Mouse (Mus musculus): ENCODE data around the gene Nadk. TPM values are rescaled to one million over a fixed set of nuclear protein-coding genes. Genes with fewer than 3 reads are reported as not detected.

The Nadk gene
- polyA plus RNA-seq (2012; ENCODE audit: low replicate concordance): 93.2 and 99.6 TPM in 2 replicates

GRCm38 (mm10) chr4:155561661-155562442 is at the start of gene Nadk:
Gene Nadk (plus strand): TSS chr4:155562378.

DNA sequence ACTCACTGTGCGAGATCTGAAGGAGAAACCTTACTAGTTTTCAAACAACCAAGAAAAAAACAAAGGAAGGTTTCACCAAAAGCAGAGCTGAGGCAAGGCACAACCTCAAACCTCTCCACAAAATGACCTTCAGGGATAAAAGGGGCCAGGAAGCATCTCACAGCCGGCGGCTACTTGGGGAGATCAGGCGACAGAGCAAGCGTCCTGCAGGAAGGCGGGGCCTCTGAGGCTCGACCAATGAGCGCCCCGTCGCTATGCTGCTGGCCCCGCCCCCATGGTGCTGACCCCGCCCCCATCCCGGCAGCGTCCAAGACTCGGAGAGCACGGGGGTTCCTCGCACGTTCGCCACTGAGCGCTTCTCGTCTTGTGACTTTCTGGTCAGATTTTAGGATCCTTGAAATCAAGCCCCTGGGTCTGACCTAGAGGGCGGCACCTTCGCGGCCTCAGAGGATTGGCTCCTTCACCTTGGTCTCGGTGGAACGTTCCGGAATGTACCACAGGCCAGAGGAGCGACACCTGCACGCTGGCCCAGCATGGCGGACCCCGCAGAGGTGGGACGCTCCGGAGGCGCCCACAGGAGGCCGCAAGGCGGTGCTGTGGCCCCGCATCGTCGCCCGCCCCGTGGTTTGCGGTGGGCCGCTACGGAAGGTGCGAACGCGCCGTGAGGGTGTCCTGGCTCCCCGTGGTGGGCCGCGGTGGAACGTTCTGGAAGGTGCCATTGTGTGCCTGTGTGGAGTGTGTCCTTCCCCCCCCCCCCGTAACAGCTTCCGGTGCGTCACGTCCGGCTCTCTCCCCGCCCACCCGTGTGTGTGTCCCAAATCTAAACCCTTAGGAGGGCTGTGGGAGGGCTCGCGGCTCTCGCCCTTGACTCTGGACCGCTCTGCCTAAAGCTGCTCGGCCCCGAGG is 39.2 kb downstream of the Nadk start, which contains the start of gene Slc35e2:
Gene Slc35e2, plus strand, starts transcription at position 326 of the 906 bp plus-strand sequence.

GRCm38 (mm10) chr4:155624338-155625291 is 62.4 kb downstream of the Nadk start, which contains the start of gene Cdk11b:
Gene Cdk11b (plus strand): TSS chr4:155624854.

Other genes with a start within 250 kb of the Nadk start
- gene Prkcz, start 201.0 kb upstream of the Nadk start, polyA plus RNA-seq (2012; ENCODE audit: low replicate concordance): 2.5 and 3.4 TPM in 2 replicates
- gene Gabrd, start 164.3 kb upstream of the Nadk start, polyA plus RNA-seq (2012; ENCODE audit: low replicate concordance): 0.09 TPM in 1 of 2 replicates, not detected in the other
- gene Cfap74, start 153.2 kb upstream of the Nadk start, polyA plus RNA-seq (2012; ENCODE audit: low replicate concordance): not detected in 2 replicates
- gene Tmem52, start 93.3 kb upstream of the Nadk start, polyA plus RNA-seq (2012; ENCODE audit: low replicate concordance): 0.41 TPM in 1 of 2 replicates, not detected in the other
- 28.1 and 34.9 TPM in 2 replicates for gene Gnb1, start 71.0 kb upstream of the Nadk start, polyA plus RNA-seq (2012; ENCODE audit: low replicate concordance)
- 2.0 and 5.1 TPM in 2 replicates for gene Slc35e2, start 39.0 kb downstream of the Nadk start, polyA plus RNA-seq (2012; ENCODE audit: low replicate concordance)
- gene Cdk11b, start 62.5 kb downstream of the Nadk start, polyA plus RNA-seq (2012; ENCODE audit: low replicate concordance): 45.7 and 53.4 TPM in 2 replicates
- not detected in 2 replicates for gene Gm10563, start 83.0 kb downstream of the Nadk start, polyA plus RNA-seq (2012; ENCODE audit: low replicate concordance)
- gene Mmp23, start 91.0 kb downstream of the Nadk start, polyA plus RNA-seq (2012; ENCODE audit: low replicate concordance): 0.21 and 3.1 TPM in 2 replicates
- gene Mib2, start 106.8 kb downstream of the Nadk start, polyA plus RNA-seq (2012; ENCODE audit: low replicate concordance): 37.9 and 63.0 TPM in 2 replicates
- gene Fndc10, start 132.0 kb downstream of the Nadk start, polyA plus RNA-seq (2012; ENCODE audit: low replicate concordance): 2.6 TPM in 2 replicates
- 23.8 and 40.4 TPM in 2 replicates for gene Ssu72, start 142.4 kb downstream of the Nadk start, polyA plus RNA-seq (2012; ENCODE audit: low replicate concordance)
- gene Tmem240, start 172.4 kb downstream of the Nadk start, polyA plus RNA-seq (2012; ENCODE audit: low replicate concordance): 0.27 and 0.50 TPM in 2 replicates
- 52.4 and 57.8 TPM in 2 replicates for gene Atad3a, start 198.7 kb downstream of the Nadk start, polyA plus RNA-seq (2012; ENCODE audit: low replicate concordance)
- 1.1 and 2.2 TPM in 2 replicates for gene Vwa1, start 212.3 kb downstream of the Nadk start, polyA plus RNA-seq (2012; ENCODE audit: low replicate concordance)
- gene Tmem88b, start 223.5 kb downstream of the Nadk start, polyA plus RNA-seq (2012; ENCODE audit: low replicate concordance): 0.24 and 0.29 TPM in 2 replicates
- not detected in 2 replicates for gene Ankrd65, start 228.1 kb downstream of the Nadk start, polyA plus RNA-seq (2012; ENCODE audit: low replicate concordance)
- gene Mrpl20, start 240.5 kb downstream of the Nadk start, polyA plus RNA-seq (2012; ENCODE audit: low replicate concordance): 26.3 and 70.8 TPM in 2 replicates